Mouse (Mus musculus) layer of hippocampus, adult 2 months (tissue): Measurements from ENCODE around the gene Msantd1. TPM values are rescaled to one million over a fixed set of nuclear protein-coding genes. Genes with fewer than 3 reads are reported as not detected.
A peak's percentile ranks its signal among the peaks of the same experiment; 100 is the strongest.

Experiments
- DNase-seq, 2 experiments: peaks; one replicate each; pipeline ENCODE4 v3.0.0; 2022; ENCODE audit warnings: low spot score in 2 of 2
- H3K27ac ChIP-seq: fragments of 200-600 bp; 2 replicates; pipeline ENCODE4 v1.8.1; 2022
- H3K4me3 ChIP-seq: fragments of 200-600 bp; 2 replicates; pipeline ENCODE4 v1.8.1; 2022; ENCODE audit warnings: mild to moderate bottlenecking
- CTCF ChIP-seq: fragments of 200-600 bp; conservative IDR thresholded peaks from 2 replicates; pipeline ENCODE4 v1.8.1; 2022; ENCODE audit warnings: antibody characterized with exemption, mild to moderate bottlenecking, moderate library complexity
- total RNA-seq, 2 experiments: library from RNA; stranded (reverse); gene quantifications; 2 replicates each; pipeline ENCODE4 v1.2.3; 2021

Msantd1 gene
- total RNA-seq, 2 experiments from 2014 or later = 6.1 to 7.0 TPM

- TF ChIP-seq CTCF = no peak
Measured at GRCm38 (mm10) chr5:34908726-34909633, 1.2 kb downstream of the Msantd1 start.

GRCm38 (mm10) chr5:34909634-34910503 lies 2.1 kb downstream of the Msantd1 start:
- DNase-seq = no peak
- Histone ChIP-seq H3K4me3 (no peak overlapping the region), H3K27ac (no peak overlapping the region)
- TF ChIP-seq CTCF = no peak

More at GRCm38 (mm10) chr5:34908726-34909633, 1.2 kb downstream of the Msantd1 start:
- Histone ChIP-seq H3K27ac (no peak overlapping the region), H3K4me3 (no peak overlapping the region)
- no peak for DNase-seq

GRCm38 (mm10) chr5:34910504-34910815 lies 2.6 kb downstream of the Msantd1 start:
- no peak for DNase-seq
- H3K27ac ChIP-seq = no peak overlapping the region
- TF ChIP-seq CTCF = no peak

GRCm38 (mm10) chr5:34915801-34916200 lies 8.0 kb downstream of the Msantd1 start:
- peak overlapping the region; percentile 58 for H3K27ac ChIP-seq
- TF ChIP-seq CTCF = peak; percentile 99
- DNase-seq = peak; percentile 76 to 81
- H3K4me3 ChIP-seq = no peak overlapping the region

More at GRCm38 (mm10) chr5:34910504-34910815, 2.6 kb downstream of the Msantd1 start:
- no peak overlapping the region for H3K4me3 ChIP-seq

GRCm38 (mm10) chr5:34917234-34917655 lies 9.4 kb downstream of the Msantd1 start:
- peak overlapping the region; percentile 58 for H3K27ac ChIP-seq
- TF ChIP-seq CTCF = no peak
- peak; percentile 29 to 62 for DNase-seq

GRCm38 (mm10) chr5:34918785-34919184 lies 11.0 kb downstream of the Msantd1 start:
- no peak for TF ChIP-seq CTCF
- H3K27ac ChIP-seq = no peak overlapping the region
- no peak for DNase-seq

More at GRCm38 (mm10) chr5:34917234-34917655, 9.4 kb downstream of the Msantd1 start:
- no peak overlapping the region for H3K4me3 ChIP-seq

GRCm38 (mm10) chr5:34922531-34922930 lies 14.7 kb downstream of the Msantd1 start:
- TF ChIP-seq CTCF = no peak
- DNase-seq = no peak
- Histone ChIP-seq H3K27ac (no peak overlapping the region), H3K4me3 (no peak overlapping the region)

More at GRCm38 (mm10) chr5:34918785-34919184, 11.0 kb downstream of the Msantd1 start:
- H3K4me3 ChIP-seq = no peak overlapping the region

GRCm38 (mm10) chr5:34923920-34924319 lies 16.1 kb downstream of the Msantd1 start:
- TF ChIP-seq CTCF = no peak
- H3K4me3 ChIP-seq = no peak overlapping the region
- no peak for DNase-seq
- H3K27ac ChIP-seq = no peak overlapping the region

GRCm38 (mm10) chr5:34924519-34924918 lies 16.7 kb downstream of the Msantd1 start:
- no peak overlapping the region for H3K4me3 ChIP-seq
- no peak overlapping the region for H3K27ac ChIP-seq
- no peak for TF ChIP-seq CTCF
- DNase-seq = no peak

- no peak for TF ChIP-seq CTCF
- Histone ChIP-seq H3K4me3 (no peak overlapping the region), H3K27ac (no peak overlapping the region)
- DNase-seq = no peak
Measured at GRCm38 (mm10) chr5:34927648-34928047, 19.8 kb downstream of the Msantd1 start.

GRCm38 (mm10) chr5:34930151-34930975 lies 22.6 kb downstream of the Msantd1 start:
- no peak for TF ChIP-seq CTCF
- DNase-seq = no peak
- peak overlapping the region; percentile 72 for H3K27ac ChIP-seq
- no peak overlapping the region for H3K4me3 ChIP-seq

- TF ChIP-seq CTCF = no peak
- no peak for DNase-seq
- Histone ChIP-seq H3K4me3 (no peak overlapping the region), H3K27ac (peak overlapping the region; percentile 72)
Measured at GRCm38 (mm10) chr5:34931091-34931490, 23.3 kb downstream of the Msantd1 start.
